Mouse (Mus musculus) kidney, postnatal 4 days (tissue): ENCODE results near the gene Pdcd2.
"Not testable (repeated sequence)": the region's sequence is repeated elsewhere in the genome, so short reads cannot be mapped to it uniquely, and the experiment has no call there.

ENCODE experiments used
- DNase-seq, 2 experiments: peaks; one replicate each; pipeline ENCODE4 v3.0.0; 2021; ENCODE audit warnings: mixed read lengths in 2 of 2

Pdcd2 gene

DNA sequence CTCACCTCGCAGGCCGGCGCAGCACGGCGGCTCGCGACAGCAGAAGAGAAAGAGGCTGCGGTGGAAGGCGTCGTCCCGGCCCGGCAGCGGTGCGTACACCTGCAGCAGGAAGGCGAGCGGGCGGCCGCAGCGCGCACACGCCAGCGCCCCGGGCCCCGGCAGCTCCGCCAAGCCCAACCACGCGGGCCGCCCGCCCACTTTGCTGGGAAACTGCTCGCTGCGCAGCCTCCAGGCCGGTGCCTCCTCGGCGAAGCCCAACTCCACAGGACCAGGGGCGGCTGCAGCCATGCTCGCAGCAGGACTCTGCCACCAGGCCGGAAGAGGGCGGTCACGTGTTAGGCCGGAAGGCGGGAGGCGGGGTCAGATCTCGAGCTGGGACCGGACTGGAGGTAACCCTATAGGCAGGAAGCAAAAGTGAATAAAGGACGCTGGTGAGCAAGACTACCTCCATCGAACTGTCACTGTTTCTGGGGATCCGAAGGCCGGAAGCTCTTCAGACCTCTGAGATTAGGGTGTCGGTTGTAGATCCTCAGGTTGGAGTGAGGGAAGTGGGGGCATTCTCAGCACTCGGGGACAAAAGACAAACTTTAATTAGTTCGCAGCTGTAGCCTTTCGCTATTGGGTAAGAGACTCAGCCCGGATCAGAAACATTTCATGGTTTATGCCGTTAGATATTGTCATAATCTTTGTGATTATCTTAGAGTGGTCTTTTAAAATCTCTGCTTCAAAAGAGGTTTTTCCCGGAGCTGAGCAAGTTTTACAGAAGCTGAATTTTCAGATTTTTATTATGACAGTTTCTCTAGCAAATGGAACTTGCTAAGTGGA, at the start of gene Pdcd2:
Gene Pdcd2, minus strand, starts transcription at position 316 of the 825 bp plus-strand sequence.
- peak; percentile 96 to 98 for DNase-seq

DNA sequence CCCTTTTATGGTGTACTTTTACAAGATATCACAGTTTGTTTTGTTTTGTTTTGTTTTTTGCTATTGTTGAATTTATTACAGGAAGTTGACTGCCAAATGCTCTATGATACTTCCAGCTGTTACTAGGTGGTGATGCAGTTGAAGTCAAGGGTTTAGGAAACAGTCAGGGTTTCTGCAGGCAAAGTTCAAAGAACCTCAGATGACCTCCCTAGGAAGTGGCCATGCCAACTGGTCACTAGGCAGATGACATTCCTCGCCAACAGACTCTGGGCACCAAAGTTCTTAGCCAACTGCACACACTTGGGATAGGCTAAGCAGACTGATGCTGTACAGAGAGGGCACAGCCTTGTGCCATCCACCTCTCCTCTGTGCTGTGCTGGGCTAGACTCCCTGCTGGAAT, 48.0 kb upstream of the Pdcd2 start:
- DNase-seq, result no peak

DNA sequence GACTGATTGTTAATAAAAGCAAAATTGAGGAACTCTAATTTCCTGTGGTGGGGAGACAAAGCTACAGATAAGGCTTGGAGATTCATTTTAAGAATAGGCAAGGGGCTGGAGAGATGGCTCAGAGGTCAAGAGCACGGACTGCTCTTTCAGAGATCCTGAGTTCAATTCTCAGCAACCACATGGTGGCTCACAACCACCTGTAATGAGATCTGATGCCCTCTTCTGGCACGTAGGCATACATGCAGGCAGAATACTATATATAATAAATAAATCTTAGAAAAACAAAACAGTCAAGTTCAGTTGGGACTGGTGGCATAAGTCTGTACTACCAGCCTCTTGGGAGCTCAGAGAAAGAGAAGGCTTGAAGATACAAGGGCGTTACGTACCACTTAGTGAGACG, 39.8 kb upstream of the Pdcd2 start:
- no peak for DNase-seq

- DNase-seq, result peak in 1 of 2 experiments; percentile 14
Measured at GRCm38 (mm10) chr17:15564928-15565300, 37.8 kb upstream of the Pdcd2 start.

- DNase-seq, result peak; percentile 99 to 100
Measured at GRCm38 (mm10) chr17:15564014-15564927, 37.2 kb upstream of the Pdcd2 start, which contains the start of gene Prdm9. TSS of gene Prdm9 (minus strand) at chr17:15564354.

DNA sequence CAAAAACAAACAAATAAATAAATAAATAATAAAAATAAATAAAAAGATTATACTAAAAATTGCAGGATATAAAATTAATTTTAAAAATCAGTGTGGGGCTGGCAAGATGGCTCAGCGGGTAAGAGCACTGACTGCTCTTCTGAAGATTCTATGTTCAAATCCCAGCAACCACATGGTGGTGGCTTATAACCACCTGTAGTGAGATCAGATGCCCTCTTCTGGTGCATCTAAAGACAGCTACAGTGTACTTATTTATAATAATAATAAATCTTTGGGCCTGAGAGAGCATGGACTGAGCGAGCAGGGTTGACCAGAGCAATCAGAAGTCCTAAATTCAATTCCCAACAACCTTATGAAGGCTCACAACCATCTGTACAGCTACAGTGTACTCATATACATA, 32.8 kb upstream of the Pdcd2 start:
- DNase-seq, result no peak

GRCm38 (mm10) chr17:15549713-15550112, 22.6 kb upstream of the Pdcd2 start:
- no peak for DNase-seq

DNA sequence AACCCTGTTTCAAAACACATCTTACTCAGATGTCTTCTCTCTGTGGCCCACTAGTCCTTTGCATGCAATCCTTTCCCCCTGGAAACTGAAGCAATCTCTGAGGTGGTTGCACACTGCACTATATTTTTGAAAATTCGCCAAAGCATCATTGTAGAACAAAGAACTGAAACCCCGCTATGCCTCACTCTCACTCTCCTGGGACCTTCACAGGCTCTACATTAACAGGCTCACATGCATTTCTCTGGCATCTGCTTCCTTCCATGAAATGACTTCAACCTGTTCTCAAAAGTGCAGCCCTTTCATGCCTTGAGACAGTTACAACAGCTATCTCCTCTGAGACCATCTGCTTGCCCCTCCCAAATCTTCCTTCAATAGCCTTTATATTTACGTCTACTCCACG, 19.3 kb upstream of the Pdcd2 start:
- no peak for DNase-seq

DNA sequence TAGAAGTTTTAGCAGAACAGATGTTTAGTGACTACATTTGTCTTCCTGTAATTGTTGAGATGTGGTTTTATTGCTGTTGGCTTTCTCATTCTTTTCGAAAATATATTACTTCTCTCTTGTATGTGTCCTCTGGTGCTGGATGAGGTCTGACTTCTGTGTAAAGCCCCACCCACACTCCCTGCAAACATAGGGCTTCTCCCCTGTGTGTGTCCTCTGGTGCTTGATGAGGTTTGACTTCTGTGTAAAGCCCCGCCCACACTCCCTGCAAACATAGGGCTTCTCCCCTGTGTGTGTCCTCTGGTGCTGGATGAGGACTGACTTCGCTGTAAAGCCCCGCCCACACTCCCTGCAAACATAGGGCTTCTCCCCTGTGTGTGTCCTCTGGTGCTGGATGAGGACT, 16.8 kb upstream of the Pdcd2 start:
- DNase-seq, result not testable (repeated sequence)

DNA sequence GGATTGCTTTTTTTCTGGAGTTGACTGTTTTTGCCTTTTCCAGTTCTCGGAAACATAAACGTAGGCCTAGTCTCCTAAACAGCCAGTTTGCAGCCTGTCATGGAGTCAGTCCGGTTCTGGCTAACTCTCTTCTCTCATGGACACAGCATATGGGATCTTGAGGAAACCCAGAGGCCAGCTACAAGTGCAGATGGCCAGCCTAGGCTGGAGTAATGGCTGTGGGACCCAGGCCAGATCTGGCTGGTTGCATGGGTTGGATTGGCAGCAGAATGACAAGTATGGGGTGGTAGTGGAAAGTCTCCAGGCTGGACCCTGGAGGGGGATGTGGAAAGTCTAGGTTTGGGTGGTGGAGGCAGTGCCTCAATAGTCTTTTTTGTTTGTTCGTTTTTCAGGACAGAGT, 13.2 kb upstream of the Pdcd2 start:
- DNase-seq, result no peak

GRCm38 (mm10) chr17:15536457-15536904, 9.4 kb upstream of the Pdcd2 start:
- DNase-seq, result peak; percentile 41 to 57

- no peak for DNase-seq
Measured at GRCm38 (mm10) chr17:15535943-15536342, 8.8 kb upstream of the Pdcd2 start.

DNA sequence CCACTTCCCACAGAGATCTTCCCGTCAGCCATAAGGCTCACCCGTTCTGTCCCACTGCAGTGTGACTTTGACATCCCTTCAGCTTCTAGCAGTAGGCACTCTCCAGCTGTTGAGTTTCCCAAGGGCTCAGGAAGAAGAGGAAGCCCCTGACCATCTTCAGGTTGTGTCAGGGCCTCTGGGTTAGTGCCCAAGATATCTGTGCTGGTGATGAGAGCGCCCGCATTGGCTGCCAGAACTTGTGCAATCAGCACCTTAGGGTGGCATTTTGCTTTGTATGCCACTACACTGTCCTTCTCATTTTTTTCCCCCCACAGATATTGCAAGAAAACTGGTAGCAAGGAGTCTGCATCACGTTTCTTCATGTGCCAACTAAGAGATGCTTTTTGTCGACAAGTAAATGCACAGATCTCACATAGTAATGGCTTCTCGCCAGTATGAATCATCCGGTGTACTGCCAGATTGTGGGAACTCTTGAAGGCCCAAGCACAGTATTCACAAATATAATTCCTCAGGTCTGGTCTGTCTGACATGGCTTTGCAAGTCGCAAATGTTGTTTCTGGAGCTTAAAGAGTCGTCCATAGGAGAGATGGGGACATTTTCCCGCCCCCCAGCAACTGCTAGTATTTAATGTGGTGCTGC, 8.2 kb upstream of the Pdcd2 start:
- no peak for DNase-seq

DNA sequence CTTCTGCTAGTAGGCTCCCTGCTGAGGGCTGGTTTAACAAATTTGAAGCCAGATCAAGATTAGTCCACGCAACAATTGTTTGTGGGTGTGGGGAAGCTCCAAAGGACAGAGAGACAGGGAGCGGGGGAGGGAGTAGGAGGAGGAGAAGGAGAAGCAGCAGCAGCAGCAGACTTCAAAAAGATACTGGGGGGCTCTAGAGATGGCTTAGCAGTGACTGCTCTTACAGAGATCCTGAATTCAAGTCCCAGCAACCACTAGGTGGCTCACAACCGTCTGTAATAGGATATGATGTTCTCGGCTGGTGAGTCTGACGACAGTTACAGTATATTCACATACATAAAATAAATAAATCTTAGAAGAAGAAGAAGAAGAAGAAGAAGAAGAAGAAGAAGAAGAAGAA, 3.0 kb upstream of the Pdcd2 start:
- peak; percentile 59 to 68 for DNase-seq

GRCm38 (mm10) chr17:15528887-15529286, 1.8 kb upstream of the Pdcd2 start:
- no peak for DNase-seq

- no peak for DNase-seq
Measured at GRCm38 (mm10) chr17:15527811-15528136, 673 bp upstream of the Pdcd2 start.

DNA sequence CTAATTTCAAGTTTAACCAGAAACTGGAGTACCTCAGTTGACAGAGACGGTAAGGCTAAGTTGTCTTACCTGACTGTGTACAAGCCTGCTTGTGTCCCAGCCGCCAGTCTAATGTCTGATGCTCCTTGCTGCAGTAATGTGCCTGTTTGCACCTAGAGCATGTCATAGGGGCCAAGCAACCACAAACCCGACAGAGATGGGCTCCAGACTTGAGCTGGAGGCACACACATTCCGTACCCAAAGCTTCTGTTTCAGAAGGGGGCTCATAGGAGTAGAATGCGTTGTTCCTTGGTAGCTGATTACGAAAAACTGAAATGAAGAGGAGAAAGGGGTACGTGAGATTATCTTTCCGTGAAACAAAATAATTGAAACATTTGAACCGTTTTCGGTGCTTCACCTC, 797 bp downstream of the Pdcd2 start:
- DNase-seq, result no peak

DNA sequence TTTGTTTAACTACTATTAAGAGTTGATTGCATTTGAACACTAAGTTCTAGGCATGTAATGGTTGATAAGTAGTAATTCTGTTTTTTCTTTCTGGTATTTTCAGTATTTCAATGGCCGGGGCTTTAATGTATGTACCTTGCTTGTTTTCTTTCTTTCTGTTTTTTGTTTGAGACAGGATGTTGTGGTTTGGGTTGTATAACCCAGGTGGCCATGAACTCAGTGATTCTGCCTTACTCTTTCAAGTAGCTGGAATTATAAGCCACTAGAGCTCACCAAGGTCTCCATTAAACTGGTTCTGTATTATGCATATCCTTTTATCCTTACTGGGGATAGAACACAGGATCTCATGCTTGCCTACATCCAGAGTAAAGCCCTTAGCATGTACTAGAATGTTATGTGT, 8.3 kb downstream of the Pdcd2 start:
- no peak for DNase-seq

DNA sequence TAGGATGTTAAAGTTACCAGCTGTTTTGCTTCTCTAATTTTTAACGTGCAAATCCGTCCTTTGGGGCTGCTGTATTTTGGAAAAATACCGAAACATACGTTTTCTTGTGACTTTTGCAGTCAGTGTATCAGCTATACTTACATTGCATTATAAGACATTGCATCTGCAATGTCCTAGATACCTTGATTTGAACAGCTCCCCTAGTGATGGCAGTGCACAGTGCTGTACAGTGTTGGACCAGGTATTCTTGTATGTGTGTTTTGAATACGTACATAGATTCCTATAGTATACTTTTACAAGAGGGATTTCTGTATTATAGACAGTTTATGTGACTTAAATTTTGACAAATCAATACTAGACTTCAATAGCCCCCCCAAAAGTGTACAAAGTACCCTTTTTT, 8.9 kb downstream of the Pdcd2 start:
- DNase-seq, result no peak

- DNase-seq, result no peak
Measured at GRCm38 (mm10) chr17:15517776-15518175, 9.3 kb downstream of the Pdcd2 start.

- no peak for DNase-seq
Measured at GRCm38 (mm10) chr17:15510694-15511093, 16.4 kb downstream of the Pdcd2 start.

- peak; percentile 99 for DNase-seq
Measured at GRCm38 (mm10) chr17:15499656-15500394, 27.3 kb downstream of the Pdcd2 start, which contains the start of the genes Psmb1 and Tbp. TSS of gene Psmb1 (minus strand) at chr17:15499751. TSS of gene Tbp (plus strand) at chr17:15499888.

DNA sequence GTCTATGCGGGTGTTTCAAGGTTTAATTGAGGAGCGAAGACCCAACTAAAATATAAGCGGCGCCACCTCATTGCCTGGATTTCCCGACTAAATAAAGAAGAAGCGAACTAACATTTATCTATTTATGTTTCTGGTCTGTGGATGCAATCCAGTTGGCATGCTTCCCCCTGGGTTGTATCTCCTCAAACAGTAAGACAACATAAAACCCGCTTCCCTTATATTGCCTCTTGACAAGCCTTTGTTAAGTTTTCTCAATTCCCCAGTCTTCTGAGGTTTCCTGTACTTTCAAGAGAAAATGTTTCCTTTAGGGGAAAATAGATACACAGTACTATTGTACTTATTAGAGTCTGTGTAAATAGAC, 28.4 kb downstream of the Pdcd2 start:
- peak in 1 of 2 experiments; percentile 5 for DNase-seq
